Mouse (Mus musculus) c-Kit-positive CD71-positive TER-119-positive erythroid progenitor cells, embryonic 14.5 days (primary cell): ENCODE results near the gene Ednrb.
A peak's percentile ranks its signal among the peaks of the same experiment; 100 is the strongest.
"Not testable (repeated sequence)": the region's sequence is repeated elsewhere in the genome, so short reads cannot be mapped to it uniquely, and the experiment has no call there.

ENCODE experiments used
- DNase-seq: peaks from one replicate; pipeline ENCODE4 v3.0.0-alpha.2; 2013; ENCODE audit warnings: low spot score

Ednrb gene

DNA sequence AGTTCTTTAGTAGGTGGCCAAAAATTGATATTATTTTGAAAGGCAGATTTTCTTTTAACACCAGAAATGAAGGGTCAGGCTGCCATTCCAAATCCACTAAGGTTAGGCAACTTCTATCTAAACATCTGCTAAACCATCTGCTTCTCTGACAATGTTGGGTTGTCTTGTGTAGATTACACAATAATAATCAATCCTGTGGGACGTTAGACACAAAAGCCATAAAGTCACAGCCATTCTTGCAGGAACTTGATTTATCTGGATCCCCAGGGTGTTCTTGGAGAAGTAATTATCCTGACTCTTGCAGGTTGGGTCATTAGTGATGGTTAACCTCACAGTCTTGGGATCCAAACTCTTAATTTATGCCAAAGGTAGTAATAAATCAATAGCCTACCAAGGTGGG, 21.6 kb downstream of the Ednrb start:
- no peak for DNase-seq

DNA sequence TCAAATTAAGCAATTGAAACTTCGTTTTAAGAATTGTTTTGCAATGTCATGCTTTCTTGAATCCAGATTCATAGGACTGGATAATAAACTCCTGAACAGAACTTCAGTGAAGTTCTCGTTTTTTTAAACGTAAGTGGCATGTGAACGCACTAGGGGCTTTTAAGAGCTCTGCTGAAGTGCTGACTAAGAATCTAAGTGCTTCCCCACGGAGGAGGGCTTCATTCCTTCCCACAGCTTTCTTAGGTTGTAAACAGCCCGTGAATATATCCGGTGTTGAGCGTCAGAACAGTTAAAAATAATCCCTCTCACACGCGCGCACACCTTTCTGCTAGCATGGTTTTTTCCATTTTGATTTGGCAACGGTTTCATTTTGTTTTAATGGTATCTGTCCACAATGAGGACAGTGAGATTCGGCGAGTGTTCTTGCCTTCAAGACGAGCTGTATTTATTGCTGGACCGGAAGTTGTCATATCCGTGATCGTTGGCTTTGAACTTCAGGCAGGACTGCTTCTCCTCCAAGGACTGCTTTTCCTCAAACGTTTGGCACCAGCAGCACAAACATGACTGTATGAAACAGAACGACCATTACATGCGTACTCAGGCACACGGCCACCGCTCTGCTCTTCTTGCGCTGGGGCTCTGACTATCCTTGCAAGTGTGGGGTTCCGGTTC, 27.4 kb downstream of the Ednrb start:
- no peak for DNase-seq

DNA sequence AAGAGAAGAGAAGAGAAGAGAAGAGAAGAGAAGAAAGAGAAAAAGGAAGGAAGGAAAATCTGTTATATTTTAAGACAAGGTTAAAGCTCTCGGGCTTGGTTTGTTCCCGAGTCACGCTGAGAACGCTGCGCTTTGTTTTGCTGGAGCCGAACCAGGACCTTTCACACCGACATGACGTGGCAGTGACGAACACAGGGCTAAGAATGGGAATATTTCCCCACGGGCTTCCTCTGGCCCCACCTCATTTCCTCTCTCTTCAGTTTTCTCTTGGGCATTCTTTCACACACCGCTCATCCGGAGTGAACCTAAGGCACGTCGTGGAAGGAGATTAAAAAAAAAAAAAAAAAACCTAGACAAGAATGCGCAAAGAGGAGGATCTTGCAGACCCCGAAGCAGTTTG, 28.7 kb downstream of the Ednrb start:
- DNase-seq, result no peak

DNA sequence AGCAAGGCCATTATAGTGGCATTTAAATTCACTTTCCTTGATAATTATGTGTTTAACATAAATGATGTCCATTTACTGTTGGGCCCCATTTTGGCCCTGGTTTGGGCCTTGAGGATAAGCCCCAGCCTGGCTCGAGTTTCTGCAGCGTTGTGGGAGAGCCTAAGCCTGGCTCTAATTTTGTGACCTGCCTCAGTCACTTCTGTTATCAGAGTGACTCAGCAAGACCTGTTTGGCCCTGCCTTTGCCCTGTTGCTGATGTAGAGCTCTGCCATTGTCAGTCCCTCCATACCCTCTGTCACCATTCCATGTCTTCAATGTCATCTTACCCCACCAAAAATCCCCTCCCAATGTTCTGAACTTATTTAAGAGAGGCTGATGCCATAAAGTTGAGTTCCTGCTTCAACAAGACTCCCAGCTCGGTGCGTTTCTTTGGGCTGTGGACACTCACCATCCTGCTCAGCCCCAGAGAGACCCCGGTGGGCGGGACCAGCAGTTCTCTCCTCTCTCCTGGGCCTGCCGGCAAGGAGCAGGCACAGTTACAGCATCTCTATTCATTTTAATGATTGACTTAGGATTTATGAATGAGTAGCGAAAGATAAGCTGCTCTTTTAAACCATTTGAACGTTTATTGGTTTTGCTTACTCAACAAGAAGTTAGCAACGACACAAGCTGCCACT, 30.0 kb downstream of the Ednrb start:
- DNase-seq, result peak; percentile 22

DNA sequence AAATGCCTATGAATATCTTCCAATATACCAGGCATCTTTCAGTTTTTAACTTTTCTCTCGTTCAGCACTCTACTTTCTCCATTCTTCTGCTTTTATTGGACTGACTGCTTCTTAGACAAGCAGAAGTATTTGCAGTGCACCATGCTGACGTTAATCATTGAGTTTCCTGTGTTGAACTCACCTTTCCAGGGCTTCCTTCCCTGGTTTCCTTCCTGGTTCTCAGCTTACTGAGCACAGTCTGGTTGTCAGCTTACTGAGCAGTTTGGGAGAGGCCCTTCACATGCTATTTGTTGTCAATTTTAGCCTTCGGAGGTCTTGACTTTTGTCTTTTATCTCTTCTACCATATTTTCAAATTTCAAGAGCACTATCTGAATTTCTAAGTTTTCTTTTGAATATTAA, 31.0 kb downstream of the Ednrb start:
- DNase-seq, result no peak

DNA sequence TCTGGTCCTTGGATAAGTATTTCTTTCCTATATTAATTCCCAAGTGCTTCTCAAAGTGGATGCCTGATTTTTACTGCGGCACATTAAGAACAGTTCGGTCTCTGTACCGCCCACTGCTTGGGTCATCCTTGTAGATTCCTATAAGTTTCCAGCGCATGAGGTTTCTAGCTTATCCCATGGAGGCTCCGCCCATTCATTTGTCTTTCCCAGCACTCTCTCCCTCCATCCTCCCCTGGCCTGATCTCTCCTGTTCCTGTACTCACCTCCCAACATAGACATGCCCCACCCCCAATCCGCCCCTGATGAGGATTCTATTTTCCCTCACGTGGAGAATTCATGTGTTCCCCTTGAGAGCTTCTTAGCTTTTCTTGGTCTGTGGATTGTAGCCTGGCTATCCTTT, 32.9 kb downstream of the Ednrb start:
- DNase-seq, result no peak

DNA sequence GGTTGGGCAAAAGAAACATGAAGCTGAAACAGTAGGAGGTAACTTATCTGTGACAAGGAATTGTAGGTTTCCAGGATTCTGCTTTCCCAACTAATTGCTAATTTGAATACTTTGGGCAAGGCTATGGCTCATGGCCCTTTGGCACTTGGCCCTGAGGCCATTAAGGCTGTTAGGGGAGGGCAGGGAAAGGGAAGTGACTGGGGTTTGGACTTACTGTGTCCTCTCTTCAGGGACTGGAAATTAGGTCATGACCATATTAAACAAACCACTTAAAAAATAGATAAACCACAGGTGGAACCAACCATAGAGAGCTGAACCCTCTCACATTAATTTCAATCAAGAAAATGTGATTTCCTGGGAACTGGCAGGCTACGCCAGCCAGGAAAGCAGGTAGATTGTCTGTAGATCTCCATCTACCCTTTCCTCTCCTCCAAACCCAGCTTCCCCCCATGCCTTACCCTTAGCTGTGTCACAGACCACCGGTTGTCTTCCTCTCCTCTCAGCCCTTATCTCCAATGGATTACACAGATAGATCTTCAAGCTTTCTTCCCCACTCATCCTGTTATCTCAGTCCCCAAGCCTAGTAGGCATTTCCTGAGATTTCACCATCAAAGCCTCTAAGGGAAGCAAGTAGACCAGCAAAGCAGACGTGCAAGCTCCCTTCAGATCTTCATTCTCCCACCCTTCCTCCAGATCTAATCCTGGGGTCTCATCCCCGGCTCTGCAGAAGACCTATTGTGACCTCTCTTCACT, 40.1 kb downstream of the Ednrb start:
- DNase-seq, result no peak

DNA sequence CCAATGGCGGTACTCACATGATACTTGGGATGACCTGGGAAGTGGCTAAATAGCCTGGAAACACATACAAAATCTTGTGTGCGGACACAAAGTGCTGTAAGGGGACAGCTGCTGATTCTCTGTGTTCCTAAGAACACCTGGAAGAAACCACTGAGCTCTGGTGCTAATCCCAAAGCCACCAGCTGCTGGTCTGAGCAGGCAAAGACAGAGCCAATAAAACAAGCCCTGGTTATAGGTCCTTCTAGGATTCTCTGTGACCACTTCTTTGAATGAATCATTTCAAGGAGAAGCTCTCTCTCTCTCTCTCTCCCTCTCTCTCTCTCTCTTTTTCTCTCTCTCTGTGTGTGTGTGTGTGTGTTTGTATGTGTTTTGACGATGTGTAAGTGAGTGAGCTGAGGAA, 47.1 kb downstream of the Ednrb start:
- DNase-seq, result no peak

DNA sequence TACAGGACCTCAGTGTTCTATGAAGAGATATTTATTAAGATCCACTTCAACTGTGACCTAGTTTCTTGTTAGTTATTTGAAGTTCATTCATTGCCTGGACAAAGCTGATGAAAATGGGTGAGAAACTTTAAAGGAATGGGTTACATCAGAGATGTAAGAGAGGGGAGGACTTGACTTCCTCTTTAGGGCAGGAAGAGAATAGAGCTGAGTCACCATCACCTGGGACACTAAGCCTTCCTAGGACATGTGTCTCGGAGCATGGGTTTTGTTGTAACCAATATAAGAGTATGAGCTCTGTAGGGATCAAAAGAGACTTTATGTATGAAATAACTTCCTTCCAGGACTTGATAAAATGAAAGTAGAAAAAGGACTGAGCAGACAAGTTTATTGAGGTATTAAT, 48.6 kb downstream of the Ednrb start:
- DNase-seq, result no peak

DNA sequence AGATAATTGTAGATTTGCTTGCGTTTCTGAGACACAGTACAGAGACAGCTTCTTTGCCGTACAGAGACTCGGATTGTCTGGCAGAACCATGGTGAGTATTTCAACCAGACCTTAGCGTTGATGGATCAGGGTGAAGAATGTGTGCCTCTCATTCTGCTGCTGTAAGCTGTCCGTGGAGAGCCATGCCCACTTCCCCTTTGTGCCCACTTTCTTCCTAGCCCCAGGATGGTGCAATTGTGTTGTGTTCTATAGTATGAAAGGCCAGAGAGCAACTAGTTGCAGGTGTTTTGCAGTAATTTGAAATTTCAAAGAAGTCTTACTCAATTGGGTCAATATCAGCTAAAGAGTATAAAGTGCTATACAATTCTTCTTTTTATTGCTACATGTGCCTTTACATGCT, 50.8 kb downstream of the Ednrb start:
- DNase-seq, result no peak

DNA sequence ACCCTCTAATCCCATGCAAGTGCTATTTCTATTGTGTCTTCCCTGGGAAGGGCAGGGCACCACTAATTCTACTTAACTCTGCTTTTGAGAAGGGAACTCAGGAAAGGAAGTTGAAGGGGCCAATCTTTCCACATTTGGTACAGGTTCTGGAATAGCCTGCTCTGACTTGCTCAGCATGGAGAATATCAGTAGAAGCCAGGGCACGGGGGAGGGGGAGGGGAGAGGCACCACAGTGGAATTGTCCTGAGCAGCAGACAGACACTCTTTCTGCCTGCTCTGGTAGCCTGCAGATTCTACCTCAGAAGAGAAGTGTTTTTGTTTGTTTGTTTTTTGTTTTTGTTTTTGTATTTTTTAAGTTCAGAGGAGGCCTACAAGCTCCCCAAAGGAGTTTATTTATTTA, 51.5 kb downstream of the Ednrb start:
- no peak for DNase-seq

DNA sequence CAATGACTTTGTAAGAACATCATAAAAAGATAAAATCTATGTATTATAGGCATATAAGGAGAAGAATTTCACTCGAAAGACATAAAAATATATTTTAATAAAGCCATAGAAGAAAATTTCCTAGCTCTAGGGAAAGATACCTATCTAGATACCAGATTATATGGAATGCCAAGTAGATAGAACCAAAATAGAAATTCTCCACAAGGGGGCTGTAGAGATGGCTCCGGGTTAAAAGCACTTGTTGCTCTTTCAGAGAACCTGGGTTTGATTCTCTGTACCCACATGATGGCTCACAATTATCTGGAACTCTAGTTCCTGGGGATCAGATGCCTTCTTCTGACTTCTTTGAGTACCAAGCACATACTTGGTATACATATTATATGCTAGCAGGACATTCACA, 56.7 kb downstream of the Ednrb start:
- DNase-seq, result no peak

DNA sequence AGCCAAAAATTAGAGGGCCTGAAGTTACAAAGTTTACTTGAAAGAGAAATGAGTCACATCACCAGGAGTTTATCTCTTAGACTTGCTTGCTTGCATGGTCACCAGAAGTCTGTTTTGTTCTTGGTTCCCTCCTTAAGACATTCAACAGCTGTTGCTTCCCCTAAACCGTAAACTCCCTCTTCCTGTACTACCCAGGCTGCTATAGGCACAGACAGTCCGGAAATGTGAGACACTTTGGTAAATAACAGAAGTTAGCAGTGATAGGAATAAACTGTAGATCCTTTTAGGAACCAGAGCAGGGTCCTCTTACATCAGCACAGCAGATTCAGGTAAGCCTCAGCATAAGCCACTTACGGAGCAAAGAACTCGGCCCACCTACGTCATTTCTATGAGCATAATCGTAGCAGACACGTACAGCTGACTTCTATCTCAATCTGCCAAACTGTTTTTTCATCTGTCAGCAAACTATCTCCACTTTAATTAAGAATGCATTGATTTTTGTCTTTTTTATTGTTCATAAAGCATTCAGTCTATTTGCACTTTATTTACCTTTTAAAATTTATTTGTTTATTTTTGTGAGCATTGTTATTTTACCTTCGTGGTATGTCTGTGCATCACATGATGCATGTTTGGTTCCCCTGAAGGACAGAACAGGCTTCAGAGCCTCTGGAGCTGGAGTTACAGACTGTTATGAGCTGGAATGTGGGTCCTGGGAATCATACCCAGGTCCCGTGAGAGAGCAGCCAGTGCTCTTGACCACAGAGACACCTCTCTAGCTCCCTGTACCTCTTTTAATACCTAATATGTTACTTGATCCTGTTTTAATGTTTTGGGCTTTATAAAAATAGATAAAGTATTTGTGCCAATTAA, 58.9 kb downstream of the Ednrb start:
- DNase-seq, result no peak

DNA sequence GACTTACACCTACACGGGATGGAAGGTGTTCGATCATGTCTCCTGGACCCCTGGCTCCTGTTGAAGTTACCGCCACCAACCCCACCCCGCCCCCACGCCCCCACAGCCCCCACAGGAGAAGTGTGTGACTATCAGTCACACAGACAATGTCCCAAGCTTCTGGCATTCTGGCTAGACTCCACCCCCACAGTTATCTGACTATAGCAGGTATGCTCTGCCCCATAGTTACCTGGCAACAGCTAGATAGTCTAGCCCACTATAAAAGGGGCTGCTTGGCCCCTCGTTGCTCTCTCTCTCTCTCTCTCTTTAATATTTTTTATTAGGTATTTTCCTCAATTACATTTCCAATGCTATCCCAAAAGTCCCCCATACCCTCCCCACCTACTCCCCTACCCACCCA, 63.9 kb downstream of the Ednrb start:
- DNase-seq, result not testable (repeated sequence)

DNA sequence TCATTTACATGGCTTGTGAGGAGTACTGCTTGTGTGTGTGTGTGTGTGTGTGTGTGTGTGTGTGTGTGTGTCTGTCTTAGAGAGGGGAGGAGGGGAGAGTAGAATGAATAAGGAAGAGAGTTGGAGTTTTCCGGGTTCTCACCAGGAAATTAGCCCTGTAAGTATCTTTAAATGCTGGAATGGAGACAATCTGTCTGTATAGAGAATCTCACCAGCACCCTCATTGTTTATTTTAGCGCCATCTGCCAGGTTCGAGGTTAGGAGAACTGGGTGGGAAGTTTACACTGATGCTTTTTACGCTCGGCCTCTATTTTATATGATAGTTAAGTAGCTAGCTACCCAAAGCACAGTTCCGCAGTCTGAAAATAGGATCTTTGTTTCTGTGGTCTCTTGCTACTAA, 64.9 kb downstream of the Ednrb start:
- DNase-seq, result no peak

DNA sequence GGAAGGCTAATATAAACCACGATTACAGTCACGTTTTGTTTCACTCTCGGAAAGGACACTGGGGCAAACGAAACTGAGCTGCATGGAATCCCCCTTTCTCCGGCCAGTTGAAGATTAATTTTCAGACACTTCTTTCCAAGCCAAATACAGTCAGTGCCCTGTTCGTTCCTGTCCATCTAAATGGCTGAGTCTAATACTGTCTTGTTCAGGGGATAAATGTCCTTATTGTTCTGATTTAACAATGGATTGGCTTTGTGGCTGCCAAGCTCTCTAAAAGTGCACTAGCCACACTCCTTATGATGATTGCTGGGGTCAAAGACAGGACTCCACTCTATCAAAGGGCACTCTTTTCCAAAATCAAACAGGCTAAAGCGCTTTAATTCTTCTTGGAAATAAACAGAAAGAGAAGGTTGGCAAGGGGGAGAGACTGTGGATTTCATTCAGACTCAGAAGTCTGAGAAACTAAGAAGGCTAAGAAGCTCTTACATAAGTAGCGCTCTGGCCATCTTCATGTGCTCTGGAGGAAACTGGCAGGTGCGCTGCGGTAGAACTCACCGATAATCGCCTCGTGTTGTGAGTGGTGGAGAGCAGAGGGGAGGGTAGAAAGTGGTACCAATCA, 65.6 kb downstream of the Ednrb start:
- DNase-seq, result no peak

DNA sequence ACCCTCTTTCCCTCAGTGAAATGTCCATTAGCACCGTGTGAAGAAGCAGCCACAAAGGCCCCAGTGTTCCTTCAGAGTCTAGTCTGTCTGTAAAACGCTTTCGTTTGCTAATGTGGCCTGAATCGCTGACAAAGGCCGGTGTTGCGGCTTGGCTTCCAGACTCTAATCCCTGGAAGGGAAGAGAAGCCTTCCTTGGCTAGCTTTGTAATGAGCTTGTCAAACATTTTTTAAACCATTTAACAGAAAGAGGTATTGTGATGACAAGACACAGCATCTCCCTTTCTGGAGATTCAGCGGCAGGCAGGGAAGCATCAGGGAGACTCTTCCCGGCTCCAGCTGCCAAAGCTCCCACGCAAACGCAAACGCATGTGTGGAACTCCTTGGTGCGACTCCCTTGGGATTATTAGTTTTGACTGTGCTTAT, 66.2 kb downstream of the Ednrb start:
- DNase-seq, result no peak

DNA sequence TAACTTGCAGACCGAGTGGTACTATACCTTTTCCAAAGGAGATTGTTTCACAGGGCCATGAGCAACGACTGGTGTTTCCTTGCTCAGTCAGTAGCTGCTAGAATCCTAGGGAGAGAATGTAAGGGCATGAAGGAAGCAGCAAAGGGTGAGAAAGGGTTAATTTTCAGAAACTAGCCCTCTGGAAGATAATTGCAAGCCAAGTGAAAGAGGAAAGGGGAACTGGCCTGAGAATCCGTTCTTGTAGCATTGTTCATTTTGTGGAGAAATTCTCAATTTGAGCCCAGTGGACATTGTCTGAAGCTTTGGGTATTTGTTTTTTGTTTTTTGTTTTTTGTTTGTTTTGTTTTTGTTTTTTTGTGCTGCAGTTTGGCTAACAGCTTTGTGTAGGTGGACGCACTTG, 66.8 kb downstream of the Ednrb start:
- DNase-seq, result no peak

DNA sequence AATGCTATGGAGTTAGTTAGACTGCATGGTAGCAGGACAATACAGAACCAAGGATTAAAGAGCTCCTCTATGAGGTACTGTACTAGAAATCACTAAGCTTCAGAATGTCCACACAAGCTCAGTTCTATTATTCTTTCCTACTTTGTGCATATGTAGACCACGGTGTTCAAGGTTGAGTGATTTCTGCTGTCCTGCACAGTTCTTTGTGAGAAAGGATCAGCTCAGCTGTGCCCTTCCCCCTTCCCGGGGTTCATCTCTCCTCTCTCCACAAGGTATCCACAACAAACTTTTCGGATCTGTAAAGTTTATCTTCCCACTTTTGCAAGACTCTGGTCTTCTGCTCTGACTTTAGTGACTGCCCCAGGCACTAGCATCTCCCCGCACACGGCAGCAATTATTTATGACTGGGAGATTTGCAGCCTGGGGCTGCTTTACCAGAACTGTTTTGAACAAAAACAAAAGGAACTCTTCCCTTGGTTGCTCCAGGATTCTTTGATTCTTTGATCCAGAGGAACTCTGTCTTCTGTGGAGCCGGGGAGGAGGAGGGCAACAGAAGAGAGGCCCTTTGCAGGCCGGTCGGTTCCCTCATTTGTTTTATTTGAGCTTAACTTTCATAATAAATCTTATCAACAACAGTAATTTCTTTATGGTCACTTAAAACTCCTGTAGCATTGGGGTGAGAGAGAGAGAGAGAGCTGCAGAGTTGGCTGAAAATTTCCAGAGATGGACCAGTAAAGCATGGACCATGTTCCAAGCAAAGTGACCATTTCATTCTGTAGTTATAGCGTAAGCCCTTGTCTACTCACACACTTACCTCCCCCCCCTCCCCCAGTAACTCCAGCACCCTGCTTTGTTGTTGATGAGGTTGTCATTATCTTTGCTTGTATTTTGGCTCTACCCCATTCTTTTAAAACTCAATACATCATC, 74.6 kb downstream of the Ednrb start:
- no peak for DNase-seq

DNA sequence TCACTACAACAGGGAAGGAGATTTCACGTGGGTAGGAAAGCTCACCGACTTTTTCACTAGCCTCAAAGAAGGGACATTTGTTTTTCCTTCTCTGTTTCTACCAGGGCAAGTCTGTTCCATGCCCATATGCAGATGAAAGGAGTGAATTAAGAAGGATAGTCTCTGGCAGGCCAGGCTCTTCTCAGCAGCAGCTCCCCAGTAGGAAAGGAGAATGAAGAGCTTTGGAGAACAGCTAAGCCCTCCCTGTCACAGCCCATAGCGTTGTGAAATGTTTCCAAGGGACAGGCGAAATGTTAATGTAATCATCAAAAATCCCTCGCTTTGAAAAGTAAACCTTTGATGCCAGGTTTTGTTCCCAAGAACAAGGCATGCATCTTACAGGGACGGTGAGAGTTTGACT, 76.7 kb downstream of the Ednrb start:
- no peak for DNase-seq
